Mouse (Mus musculus) urinary bladder, postnatal 14 days (tissue): ENCODE measurements around the gene Olfm4.
A peak's percentile ranks its signal among the peaks of the same experiment; 100 is the strongest.

Source experiments
- DNase-seq: peaks from one replicate; pipeline ENCODE4 v3.0.0; 2021; ENCODE audit warnings: low spot score

Gene Olfm4

GRCm38 (mm10) chr14:80029297-80030001 is 45.6 kb downstream of the Olfm4 start:
- DNase-seq: no peak

DNA sequence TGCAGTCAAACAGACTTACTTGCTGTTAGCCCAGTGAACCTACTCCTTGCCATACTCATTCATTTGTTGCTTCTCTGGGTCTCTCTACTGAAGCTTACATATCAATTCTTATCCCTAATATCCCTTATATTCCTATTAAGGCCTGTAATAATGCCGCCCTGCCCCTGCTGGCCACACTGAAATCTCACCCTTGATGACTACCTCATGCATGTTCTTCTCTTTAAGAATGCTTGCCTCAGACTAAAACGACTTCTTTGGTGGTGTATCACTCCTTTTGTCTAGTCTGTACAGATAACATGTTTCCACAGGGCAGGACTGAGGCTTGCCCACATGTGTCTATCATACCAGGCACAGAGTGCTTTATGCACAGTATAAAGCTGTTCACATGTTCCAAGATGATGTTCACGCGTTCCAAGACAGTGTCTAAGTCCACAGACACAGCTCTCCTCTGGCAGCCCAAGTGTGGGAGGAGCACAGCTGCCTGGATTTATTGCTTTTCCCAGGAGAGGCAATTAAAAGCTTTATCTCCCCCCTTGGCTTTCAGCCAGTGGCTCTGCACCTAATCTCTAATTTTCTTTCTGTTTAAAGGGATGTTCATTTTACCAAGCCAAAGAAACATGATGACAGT is 55.9 kb downstream of the Olfm4 start:
- peak; percentile 4 for DNase-seq

GRCm38 (mm10) chr14:80046104-80046734 is 62.3 kb downstream of the Olfm4 start:
- DNase-seq: no peak

DNA sequence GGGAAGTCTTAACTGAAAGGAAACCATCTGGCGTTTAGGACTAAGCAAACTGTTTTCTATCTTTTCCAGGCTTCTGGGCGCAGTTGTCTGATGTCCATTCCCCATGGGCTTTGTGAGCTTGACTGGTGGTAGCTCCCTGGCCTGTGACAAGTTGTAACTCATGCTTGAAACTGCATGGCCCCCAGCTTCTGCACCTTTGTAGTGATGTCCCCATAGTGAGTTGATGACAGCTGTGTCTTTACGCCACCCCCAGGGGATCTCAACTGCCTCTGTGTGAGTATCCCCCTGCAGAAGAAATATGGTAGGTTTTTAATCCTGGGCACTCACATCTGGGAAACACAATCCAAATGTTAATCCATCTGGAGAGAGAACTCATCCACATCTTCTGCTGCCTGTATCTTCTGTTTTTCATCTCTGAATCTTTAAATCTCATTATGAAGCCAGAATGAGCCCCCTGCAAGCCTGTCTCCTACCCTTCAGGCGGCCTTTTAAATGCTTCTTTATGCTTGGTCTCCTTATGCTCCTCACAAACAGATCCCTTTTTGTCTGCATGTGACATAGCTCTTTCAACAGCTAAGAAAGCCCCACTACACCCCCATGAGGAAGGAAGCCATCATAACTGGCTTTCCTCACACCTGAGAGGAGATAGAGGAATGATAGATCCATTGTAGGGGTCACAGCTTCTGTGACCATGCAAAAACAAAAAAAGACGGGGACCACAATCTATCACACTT is 63.7 kb downstream of the Olfm4 start:
- no peak for DNase-seq

DNA sequence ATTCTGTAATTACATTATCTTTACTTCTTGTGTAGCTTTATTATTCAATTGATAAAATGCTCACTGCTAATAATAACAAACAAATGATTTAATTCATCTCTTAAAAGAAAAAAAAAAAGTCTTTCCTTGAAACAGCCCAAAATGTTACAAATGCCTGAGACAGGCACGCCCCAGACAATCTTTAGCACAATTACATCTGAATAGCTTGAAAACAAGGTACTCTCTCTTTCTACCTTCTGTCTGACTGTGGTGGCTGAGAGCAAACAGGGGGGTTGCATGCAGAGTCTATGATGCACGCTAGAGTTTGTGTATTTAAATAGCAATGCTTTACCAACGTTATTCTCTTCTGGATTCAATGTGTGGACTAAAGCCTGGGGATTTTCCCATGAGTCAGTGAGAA is 71.8 kb downstream of the Olfm4 start:
- no peak for DNase-seq

GRCm38 (mm10) chr14:80061686-80062085 is 77.8 kb downstream of the Olfm4 start:
- no peak for DNase-seq

DNA sequence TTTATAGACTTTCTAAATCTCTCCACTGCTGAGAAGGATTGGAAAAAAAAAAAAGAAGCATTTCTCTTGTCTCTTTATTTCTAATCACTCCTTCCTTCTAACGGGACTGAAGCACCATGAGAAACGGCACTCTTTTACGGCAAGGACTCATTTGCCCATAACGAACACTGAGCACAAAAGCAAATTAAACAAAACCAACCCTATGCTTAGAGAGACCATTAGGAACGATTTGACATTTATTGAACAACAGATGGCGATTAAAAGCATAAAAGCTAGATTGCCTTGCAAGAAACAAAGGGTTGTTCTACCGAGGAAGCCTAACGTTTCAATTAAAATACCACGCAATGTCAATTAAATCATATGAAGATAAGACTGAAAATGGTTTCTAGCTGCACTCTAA is 79.0 kb downstream of the Olfm4 start:
- DNase-seq: no peak

DNA sequence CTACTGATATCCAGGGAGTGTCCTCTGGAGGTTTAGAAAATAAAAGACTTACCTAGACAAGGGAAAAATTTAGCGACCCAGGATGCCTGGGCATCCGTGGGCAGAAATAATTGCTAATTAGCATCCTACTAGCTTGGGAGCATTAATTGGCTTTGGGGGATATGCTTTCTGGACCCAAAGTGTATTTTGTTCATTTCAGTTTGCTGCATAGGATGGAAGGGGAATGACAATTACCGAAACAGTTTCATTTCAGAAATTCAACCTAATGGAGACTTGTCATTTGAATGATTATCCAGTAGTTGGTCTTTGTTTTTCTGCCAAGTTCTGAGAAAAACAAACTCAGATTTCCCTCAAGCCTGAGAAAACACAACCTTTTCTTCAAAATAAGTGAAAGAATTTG is 86.7 kb downstream of the Olfm4 start:
- no peak for DNase-seq
